Mouse (Mus musculus) myocyte (in vitro differentiated cells): ENCODE data around the gene Zbtb9. TPM values are rescaled to one million over a fixed set of nuclear protein-coding genes. Genes with fewer than 3 reads are reported as not detected.

Source experiments
- H3K27me3 ChIP-seq: one replicate; pipeline ENCODE4 v1.6.1; 2011; ENCODE audit not compliant: control insufficient read depth, insufficient read depth, insufficient read length
- H3K36me3 ChIP-seq: one replicate; pipeline ENCODE4 v1.6.1; 2011; ENCODE audit not compliant: control insufficient read depth, insufficient read depth
- H3K4me2 ChIP-seq: one replicate; pipeline ENCODE4 v1.6.1; 2011; ENCODE audit warnings: low read depth, control low read depth
- H3K4me3 ChIP-seq: one replicate; pipeline ENCODE4 v1.5.1; 2011; ENCODE audit warnings: mild to moderate bottlenecking, control low read depth, moderate library complexity
- H3K79me2 ChIP-seq: one replicate; pipeline ENCODE4 v1.6.1; 2011; ENCODE audit not compliant: control insufficient read depth, insufficient read depth
- H3ac ChIP-seq: one replicate; pipeline ENCODE4 v1.6.1; 2011; ENCODE audit not compliant: control insufficient read depth, insufficient read length
- CEBPB ChIP-seq: IDR thresholded peaks from 2 replicates; pipeline ENCODE4 v1.6.1; 2011; ENCODE audit warnings: mild to moderate bottlenecking, moderate library complexity; ENCODE audit not compliant: poor library complexity, insufficient read depth, severe bottlenecking
- E2F4 ChIP-seq: IDR thresholded peaks from one replicate; pipeline ENCODE4 v1.6.1; 2011; ENCODE audit warnings: mild to moderate bottlenecking, control low read depth, moderate library complexity; ENCODE audit not compliant: insufficient read depth
- MAX ChIP-seq: IDR thresholded peaks from one replicate; pipeline ENCODE4 v1.6.1; 2011; ENCODE audit warnings: low read depth, mild to moderate bottlenecking, control low read depth
- MYOD1 ChIP-seq, 3 experiments: IDR thresholded peaks; one replicate each; pipeline ENCODE4 v1.6.1; 2011; ENCODE audit warnings: control low read depth in 2 of 3, low read depth in 2 of 3, mild to moderate bottlenecking in 2 of 3, moderate library complexity in 1 of 3; ENCODE audit not compliant: insufficient read length in 2 of 3, control insufficient read depth in 1 of 3
- MYOG ChIP-seq, 3 experiments: IDR thresholded peaks; one replicate each; pipeline ENCODE4 v1.6.1; 2011; ENCODE audit warnings: control low read depth in 2 of 3, low read depth in 2 of 3, mild to moderate bottlenecking in 2 of 3; ENCODE audit not compliant: insufficient read length in 2 of 3, control insufficient read depth in 1 of 3, insufficient read depth in 1 of 3
- POLR2A ChIP-seq: IDR thresholded peaks from one replicate; pipeline ENCODE4 v1.6.1; 2011; ENCODE audit warnings: low read depth, mild to moderate bottlenecking, control low read depth, moderate library complexity; ENCODE audit not compliant: insufficient read length
- POLR2AphosphoS2 ChIP-seq: IDR thresholded peaks from one replicate; pipeline ENCODE4 v1.6.1; 2011; ENCODE audit warnings: low read depth, control low read depth; ENCODE audit not compliant: insufficient read length
- REST ChIP-seq: IDR thresholded peaks from one replicate; pipeline ENCODE4 v1.6.1; 2011; ENCODE audit warnings: mild to moderate bottlenecking, control low read depth, moderate library complexity; ENCODE audit not compliant: insufficient read depth, insufficient read length
- SRF ChIP-seq: IDR thresholded peaks from one replicate; pipeline ENCODE4 v1.6.1; 2011; ENCODE audit warnings: low read depth; ENCODE audit not compliant: control insufficient read depth, insufficient read length
- TCF12 ChIP-seq: IDR thresholded peaks from one replicate; pipeline ENCODE4 v1.6.1; 2011; ENCODE audit warnings: mild to moderate bottlenecking, control low read depth; ENCODE audit not compliant: poor library complexity, insufficient read depth, severe bottlenecking
- TCF3 ChIP-seq: IDR thresholded peaks from one replicate; pipeline ENCODE4 v1.6.1; 2011; ENCODE audit warnings: low read depth, control low read depth; ENCODE audit not compliant: insufficient read length
- USF1 ChIP-seq: IDR thresholded peaks from one replicate; pipeline ENCODE4 v1.6.1; 2011; ENCODE audit warnings: low read depth, mild to moderate bottlenecking, control low read depth, moderate library complexity
- polyA plus RNA-seq: library from polyadenylated mRNA; unstranded; fragments of >200 nt; fragmentation: generic; extraction: Trizol; gene quantifications from one replicate; pipeline ENCODE4 v1.2.1, GENCODE M21; 2012; ENCODE audit warnings: missing spikeins

The Zbtb9 gene
- polyA plus RNA-seq, 1 experiment, result 8.8 TPM

DNA sequence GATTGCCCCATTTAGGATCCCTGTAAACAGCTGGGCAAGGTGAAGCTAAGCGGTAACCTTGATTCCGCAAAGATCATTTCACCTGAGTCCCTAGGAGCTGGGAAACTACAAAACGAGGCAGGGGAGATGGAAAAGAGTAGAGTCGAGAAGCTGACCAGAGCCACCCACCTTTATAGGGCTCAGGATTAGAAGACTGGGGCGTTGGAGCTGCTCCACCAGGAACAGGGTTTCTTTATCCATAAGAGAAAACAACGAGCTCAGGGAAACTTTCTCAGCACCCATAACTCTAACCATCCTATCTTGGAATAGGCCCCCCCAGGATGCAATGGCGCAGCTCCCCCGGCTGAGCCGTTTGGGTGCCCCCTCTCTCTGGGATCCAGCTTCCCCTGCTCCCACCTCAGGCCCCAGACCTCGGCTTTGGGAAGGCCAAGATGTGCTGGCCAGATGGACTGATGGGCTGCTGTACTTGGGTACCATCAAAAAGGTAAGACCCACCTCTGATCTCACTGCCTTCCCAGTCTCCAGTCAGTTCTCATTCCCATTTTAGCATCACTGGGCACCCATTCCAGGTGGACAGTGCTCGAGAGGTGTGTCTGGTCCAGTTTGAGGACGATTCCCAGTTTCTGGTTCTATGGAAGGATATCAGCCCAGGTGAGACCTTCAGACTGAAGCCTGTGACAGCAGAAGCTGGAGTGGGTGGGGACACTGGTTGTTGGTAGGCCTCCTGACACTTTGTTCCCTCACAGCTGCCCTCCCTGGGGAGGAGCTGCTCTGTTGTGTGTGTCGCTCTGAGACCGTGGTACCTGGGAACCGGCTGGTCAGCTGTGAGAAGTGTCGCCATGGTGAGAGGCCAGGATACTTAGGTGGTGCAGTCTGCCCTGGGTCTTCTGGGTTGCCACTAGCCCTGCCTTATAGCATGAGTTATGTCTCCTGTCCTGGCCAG is 38.8 kb upstream of the Zbtb9 start:
- peaks cover 13% of the 10 kb centered on the region for H3K79me2 ChIP-seq
- no peaks in the 10 kb centered on the region for H3K27me3 ChIP-seq
- peaks cover under 1% of the 10 kb centered on the region for H3K36me3 ChIP-seq
- peak overlapping the region; percentile 83 for H3K4me2 ChIP-seq
- TF ChIP-seq USF1, result no peak
- TF ChIP-seq CEBPB, result no peak
- TF ChIP-seq E2F4, result no peak
- no peak for TF ChIP-seq REST
- no peak for TF ChIP-seq MAX
- no peak for TF ChIP-seq POLR2A
- H3ac ChIP-seq, result no peak overlapping the region
- H3K4me3 ChIP-seq, result peak overlapping the region; percentile 39

DNA sequence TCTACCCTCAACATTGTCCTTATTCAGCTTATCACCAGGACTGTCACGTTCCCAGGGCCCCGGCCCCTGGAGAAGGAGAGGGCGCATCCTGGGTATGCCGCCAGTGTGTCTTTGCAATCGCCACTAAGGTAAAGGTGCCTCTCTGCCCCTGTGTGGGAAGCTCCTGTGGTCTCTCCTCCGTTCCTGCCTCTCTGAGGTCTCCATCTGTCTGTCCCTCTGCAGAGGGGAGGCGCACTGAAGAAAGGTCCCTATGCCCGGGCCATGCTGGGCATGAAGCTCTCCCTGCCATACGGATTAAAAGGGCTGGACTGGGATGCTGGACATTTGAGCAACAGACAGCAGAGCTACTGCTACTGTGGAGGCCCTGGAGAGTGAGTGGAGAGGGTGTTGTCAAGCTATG is 37.9 kb upstream of the Zbtb9 start:
- Histone ChIP-seq H3K27me3 (no peaks in the 10 kb centered on the region), H3ac (no peak overlapping the region), H3K4me2 (no peak overlapping the region), H3K36me3 (no peaks in the 10 kb centered on the region), H3K79me2 (peaks cover 13% of the 10 kb centered on the region), H3K4me3 (no peak overlapping the region)
- TF ChIP-seq POLR2A (no peak), TCF12 (no peak), POLR2AphosphoS2 (no peak)

DNA sequence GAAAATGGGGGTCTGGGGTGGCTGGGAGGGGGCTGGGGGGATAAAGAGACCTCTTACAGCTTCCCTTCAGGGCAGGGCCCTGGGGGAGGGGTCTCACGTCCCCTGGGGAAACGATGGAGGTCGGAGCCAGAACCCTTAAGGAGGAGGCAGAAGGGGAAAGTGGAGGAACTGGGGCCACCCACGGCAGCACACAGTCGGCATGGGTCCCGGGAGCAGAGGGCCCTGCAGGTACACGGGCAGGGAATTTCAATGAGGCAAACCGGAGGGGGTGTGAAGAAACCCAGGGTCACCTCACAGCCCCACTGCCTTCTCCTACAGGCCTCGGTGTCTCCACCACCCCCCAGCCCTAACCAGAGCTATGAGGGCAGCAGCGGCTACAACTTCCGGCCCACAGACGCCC is 36.5 kb upstream of the Zbtb9 start:
- Histone ChIP-seq H3K4me2 (no peak overlapping the region), H3K36me3 (no peaks in the 10 kb centered on the region), H3ac (no peak overlapping the region), H3K4me3 (no peak overlapping the region), H3K27me3 (no peaks in the 10 kb centered on the region), H3K79me2 (peaks cover 13% of the 10 kb centered on the region)
- TF ChIP-seq TCF3, result no peak
- no peak for TF ChIP-seq POLR2A
- TF ChIP-seq MYOD1 (IDR thresholded peaks at IDR 0.05; ENCODE audit: control insufficient read depth in 1 of 3, insufficient read length in 2 of 3, low read depth in 2 of 3), result no peak
- no peak for TF ChIP-seq TCF12
- TF ChIP-seq CEBPB, result no peak
- TF ChIP-seq POLR2AphosphoS2, result no peak
- no peak for TF ChIP-seq REST
- TF ChIP-seq MAX, result no peak
- TF ChIP-seq E2F4, result no peak
- no peak for TF ChIP-seq MYOG (IDR thresholded peaks at IDR 0.05; ENCODE audit: control insufficient read depth in 1 of 3, insufficient read depth in 1 of 3, insufficient read length in 2 of 3, low read depth in 2 of 3)
- no peak for TF ChIP-seq SRF
- no peak for TF ChIP-seq USF1

DNA sequence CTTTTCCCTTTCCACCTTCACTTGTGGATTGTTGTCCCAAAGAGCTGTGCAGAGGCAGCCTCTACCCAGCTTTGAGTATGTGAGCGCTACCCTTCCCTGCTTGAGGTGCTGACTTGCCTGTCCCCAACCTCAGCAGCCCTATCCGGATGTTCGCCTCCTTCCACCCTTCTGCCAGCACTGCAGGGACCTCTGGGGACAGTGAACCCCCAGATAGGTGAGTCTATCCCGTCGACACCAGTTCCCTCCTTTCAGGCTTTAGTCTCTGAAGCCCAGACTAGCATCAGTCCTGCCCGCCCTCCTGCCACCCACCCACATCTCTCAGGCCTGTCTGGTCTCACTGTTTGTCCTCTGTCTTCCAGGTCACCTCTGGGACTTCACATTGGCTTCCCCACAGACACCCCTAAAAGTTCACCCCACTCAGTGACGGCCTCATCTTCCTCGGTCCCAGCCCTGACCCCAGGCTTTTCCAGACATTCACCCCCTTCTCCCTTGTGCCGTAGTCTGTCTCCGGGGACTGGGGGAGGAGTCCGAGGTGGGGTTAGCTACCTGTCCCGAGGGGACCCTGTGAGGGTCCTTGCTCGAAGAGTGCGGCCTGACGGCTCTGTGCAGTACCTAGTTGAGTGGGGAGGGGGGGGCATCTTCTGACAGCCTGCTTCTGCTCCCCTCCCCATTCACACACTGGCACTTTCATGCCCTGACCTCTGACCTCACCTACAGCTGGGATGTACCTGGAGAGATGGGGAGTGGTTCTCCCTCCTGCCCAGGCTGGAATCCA is 35.9 kb upstream of the Zbtb9 start:
- Histone ChIP-seq H3K27me3 (no peaks in the 10 kb centered on the region), H3ac (no peak overlapping the region), H3K4me2 (no peak overlapping the region), H3K79me2 (peaks cover 13% of the 10 kb centered on the region), H3K36me3 (no peaks in the 10 kb centered on the region), H3K4me3 (no peak overlapping the region)
- TF ChIP-seq MAX, result no peak
- TF ChIP-seq REST, result no peak
- TF ChIP-seq E2F4, result no peak
- TF ChIP-seq MYOD1 (IDR thresholded peaks at IDR 0.05; ENCODE audit: control insufficient read depth in 1 of 3, insufficient read length in 2 of 3, low read depth in 2 of 3), result no peak
- no peak for TF ChIP-seq TCF3
- TF ChIP-seq MYOG (IDR thresholded peaks at IDR 0.05; ENCODE audit: control insufficient read depth in 1 of 3, insufficient read depth in 1 of 3, insufficient read length in 2 of 3, low read depth in 2 of 3), result no peak
- TF ChIP-seq TCF12, result no peak
- TF ChIP-seq SRF, result no peak
- TF ChIP-seq POLR2A, result no peak
- no peak for TF ChIP-seq USF1
- no peak for TF ChIP-seq CEBPB
- no peak for TF ChIP-seq POLR2AphosphoS2
